Mouse (Mus musculus): ENCODE data around the gene St5.

The St5 gene

DNA sequence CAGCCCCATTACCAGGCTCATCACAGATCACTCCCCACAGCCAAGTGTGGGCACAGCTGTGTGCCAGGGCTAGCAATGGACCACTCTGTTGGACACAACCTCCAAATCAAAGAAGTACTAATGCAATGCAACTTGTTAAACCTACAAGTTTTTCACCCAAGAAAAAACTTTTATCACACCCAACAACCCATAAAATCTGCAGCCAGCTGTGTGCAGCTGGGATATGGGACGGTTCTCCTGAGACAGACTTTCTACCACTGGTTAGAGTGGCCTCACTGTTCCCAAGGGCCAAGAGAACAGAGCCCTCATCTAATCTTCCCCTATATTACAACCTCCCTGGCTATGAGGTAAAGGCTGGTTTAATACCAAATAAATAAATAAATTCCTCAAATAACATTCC lies 118.9 kb downstream of the St5 start:
- no peak for TF ChIP-seq GATA4 (IDR thresholded peaks at IDR 0.05; ENCODE audit: insufficient replicate concordance, low read length)

DNA sequence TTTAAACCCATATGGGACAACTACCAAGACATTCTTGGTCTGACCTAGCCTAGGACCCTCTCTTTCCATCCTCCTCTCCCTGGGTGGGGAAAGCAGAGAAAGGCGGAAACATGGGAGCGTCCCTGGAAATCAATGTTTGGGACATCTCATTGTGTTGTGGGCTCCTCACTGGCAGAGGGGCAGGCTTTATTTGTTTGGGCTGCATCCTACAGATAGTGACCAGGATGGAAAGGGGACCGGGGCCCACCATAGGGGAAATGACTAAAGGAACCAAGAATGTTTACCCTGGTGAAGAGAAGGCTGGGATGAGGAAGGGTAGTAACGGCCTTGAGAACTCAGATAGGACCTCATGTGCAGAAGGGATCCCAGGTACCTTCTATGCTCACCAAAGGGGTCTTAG lies 122.9 kb downstream of the St5 start:
- TF ChIP-seq GATA4 (IDR thresholded peaks at IDR 0.05; ENCODE audit: insufficient replicate concordance, low read length) = no peak

DNA sequence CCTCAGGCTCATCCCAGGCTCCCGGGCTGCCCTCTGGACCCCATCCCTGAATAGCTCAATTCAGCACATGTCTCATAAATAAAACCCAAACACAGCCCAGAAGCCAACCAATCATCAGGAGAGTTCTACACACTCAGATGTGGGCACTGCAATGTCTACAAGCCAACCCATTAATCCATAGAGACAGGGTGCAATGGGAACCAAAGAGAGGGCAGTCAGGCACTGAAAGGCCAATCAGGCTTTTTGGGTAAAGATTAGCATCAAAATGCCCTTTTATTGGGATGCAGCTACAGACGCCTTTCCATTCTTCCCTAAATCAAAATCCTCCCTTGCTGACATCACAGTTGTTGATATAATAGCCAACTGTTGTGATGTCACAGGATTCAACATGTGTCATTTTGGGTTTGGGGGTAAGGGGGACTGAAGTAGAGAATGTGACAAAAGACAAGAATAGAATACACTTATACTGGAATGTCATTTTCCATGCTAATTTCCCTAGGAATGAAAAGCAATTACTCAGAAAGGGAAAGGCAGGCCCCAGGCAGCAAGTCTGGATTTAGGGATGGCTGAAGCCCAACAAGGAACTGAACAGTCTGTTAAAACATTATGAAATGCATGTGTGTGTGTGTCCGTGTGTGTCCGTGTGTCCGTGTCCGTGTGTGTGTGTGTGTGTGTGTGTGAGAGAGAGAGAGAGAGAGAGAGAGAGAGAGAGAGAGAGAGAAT lies 123.7 kb downstream of the St5 start:
- TF ChIP-seq GATA4 (IDR thresholded peaks at IDR 0.05; ENCODE audit: insufficient replicate concordance, low read length) = no peak

DNA sequence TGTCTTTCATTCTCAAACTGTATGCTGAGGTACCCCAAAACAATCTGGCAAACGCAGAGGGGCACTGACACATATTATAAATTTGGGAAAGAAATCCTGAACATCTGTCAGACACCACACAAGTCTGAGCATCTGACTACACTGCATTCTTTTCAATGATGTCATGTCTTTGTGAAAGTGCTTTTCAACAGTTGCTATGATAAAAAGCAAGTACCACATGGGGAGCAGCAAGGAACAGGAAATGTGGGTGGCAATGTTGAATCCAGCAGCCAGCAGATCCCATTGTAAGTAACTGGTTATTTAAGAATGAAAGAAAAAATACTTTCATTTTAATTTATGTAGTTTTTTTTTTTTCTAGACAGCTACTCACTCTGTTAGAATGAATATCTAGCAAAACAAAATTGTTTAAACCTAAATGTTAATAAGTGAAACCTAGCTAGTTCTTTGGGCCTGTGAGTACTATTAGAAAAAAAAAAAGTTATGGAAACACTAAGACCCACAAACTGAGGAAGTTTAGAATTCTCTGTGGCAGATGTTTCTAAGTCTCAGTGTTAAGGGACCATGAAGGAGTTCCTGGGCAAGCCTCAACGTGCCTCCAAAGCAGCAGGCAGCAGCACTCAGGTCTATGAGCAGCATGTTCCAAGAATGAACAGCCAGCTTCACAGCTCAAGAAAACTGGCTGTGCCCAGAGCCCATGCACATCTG lies 124.4 kb downstream of the St5 start:
- TF ChIP-seq GATA4 (IDR thresholded peaks at IDR 0.05; ENCODE audit: insufficient replicate concordance, low read length) = no peak

DNA sequence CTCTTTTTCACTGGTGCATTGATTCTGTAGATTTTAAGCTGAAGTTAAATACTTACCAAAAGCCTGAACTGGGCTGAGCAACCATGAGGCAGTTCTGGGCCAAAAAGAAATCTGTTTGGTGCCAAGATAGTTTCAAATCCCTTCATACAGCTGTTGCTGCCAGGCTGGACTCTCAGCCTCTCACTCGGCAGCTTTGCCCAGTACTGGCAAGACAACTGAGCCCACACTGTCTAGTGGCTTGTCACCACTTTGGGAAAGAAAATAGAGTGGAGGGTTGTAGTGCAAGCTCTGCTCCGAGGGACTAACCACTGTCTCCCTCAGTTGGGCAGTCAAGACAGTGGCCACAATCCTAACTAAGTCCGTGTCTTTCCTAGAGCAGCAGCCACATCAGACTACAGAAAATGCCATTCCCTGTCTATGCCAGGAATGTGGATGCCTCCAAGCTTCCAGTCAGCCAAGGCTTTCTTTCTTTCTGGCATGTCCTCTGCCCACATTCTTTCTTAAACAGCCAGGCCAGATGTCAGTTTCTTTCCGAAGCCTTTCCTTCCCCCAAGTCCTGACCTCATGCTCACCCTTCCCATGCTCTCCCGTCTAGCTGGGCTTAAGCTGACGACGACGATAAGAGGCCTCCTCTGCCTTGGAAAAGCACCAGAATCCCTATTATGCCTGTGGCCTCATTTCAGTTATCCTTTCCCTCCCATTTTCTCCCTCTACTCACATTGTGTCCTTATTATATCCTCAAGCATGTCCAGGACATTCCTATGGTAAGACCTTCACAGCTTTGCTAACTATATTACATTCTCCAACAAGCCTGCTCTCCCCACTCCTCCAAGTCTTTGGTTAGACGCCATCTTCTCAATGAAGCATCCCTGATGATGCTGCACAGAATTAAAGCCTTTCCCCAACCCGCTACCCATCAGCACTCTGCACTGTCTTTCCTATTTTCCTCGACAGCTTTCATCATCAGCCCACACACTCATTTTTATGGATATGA lies 126.8 kb downstream of the St5 start:
- TF ChIP-seq GATA4 (IDR thresholded peaks at IDR 0.05; ENCODE audit: insufficient replicate concordance, low read length) = no peak

DNA sequence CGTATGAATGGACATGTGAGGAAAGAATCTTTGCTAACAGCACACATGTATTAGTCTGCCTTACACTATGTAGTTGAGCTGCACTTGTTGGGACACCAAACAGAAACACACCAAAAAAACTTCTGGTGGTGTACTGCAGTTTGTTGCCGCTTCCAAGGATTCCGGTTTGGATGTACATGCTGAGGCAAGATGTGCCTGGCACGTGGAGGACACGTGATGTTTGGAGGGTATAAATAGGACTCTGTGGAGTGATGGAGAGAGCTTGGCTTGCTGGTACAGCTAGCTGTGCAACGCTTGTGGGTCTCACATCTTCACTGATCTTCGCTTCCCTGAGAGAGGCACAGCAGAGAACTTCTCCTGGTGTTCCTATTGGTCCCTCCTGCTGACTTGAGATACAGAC lies 129.2 kb downstream of the St5 start:
- TF ChIP-seq GATA4 (IDR thresholded peaks at IDR 0.05; ENCODE audit: insufficient replicate concordance, low read length) = no peak

DNA sequence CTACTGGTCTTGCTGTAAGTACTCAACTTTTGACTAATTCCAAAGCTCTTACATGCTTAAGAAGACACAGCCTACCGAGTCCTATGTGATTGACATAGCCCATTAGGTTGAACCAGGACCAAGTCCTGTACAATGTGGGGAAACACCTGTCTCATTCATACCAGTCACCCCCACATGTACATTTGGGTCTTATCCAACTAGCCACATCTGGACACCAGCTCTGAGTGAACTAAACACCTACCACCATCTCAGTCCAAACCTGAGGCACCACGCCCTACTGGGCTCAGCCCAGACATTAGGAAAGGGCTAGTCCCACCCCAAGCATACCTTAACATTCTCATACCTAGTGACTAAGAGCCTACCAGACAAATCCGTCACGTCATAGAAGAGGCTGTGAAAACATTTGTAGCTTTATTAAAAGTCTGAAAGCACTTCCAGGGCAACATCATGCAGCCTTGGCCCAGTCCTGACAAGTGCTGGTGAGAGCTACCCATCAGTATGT lies 135.0 kb downstream of the St5 start:
- no peak for TF ChIP-seq GATA4 (IDR thresholded peaks at IDR 0.05; ENCODE audit: insufficient replicate concordance, low read length)

DNA sequence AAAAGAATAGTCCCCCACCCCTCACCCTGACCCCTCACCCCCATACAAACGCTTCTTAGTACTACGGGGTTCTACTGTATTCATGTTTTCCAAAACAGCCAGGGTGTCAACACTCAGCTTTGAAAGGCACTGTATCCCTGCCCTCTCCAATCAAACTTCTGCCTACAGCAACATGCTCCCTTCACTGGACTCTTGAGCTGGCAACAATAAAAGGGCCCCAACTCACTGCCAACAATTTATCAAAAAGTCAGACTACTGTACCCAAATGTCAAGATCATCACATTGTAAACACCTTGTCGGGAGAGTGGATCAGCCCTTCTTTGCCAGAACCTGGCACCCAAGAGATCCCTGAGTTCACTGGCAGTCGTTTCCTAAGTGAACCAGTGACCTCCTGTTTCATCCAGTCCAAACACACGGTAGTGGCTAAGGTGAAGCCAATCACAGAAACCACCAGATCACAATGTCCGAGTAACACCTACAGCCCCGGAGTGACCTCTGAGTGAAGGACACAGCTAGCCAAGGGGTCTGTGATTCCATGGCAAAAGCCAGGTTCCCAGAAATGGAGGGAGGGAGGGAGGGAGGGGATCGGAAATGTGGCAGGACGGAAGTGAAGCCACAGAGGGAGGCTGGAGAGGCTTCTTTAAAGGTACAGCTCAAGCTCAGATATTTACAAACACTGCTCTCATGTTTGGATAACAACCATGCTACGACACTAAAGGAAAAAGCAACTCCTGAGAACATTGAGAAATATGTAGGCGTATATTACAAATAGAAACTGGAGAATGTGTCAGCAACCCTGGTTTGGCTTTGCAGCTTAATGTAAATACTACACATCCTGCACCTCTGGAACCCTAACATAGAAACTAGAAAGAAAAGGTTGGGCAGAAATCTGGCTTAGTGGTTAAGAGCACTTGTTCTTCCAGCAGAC lies 136.3 kb downstream of the St5 start:
- no peak for TF ChIP-seq GATA4 (IDR thresholded peaks at IDR 0.05; ENCODE audit: insufficient replicate concordance, low read length)

DNA sequence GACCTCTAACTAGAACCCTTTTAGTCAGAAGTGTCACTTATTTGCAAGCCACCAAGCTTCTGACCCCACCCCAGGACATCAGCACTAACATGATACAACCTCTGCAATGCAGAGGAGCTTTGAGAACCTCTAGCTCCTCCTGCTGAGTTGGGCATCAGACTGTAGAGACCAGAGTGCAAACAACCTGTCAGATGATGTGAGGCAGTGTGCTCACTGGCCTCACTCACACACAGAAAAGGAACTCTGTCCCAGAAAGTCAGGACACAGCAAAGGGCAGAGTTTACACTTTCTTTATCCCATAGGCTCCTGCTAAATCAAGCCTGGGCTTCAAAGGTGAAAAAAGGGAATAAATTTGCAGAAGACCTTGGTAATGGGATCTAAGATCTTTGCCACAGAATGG lies 137.1 kb downstream of the St5 start:
- no peak for TF ChIP-seq GATA4 (IDR thresholded peaks at IDR 0.05; ENCODE audit: insufficient replicate concordance, low read length)

DNA sequence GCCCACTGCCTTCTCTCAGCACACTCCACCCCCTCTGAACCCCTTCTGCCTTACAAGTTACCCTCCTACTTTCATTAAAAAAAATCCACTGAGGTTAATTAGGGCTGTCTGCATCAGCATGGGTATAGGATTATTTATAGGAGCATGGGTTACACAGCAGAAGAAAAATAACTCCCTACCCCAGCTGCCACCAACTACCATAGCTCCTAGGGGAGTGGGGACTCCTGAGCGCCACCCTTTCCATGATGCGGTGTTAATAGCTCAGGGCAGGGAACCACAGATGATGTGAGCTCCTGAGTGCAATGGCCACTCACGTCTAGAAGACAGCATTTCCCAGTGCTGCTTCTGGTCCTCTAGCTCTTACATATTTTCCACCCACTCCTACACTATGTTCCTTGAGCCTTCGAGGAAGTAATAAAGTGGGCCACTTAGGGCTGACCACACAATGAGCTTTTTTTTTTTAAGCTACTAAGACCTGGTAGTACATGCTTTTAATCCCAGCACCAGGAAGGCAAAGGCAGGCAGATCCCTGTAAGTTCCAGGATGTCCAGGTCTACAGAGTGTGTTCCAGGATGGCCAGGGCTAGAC lies 139.5 kb downstream of the St5 start:
- TF ChIP-seq GATA4 (IDR thresholded peaks at IDR 0.05; ENCODE audit: insufficient replicate concordance, low read length) = no peak

DNA sequence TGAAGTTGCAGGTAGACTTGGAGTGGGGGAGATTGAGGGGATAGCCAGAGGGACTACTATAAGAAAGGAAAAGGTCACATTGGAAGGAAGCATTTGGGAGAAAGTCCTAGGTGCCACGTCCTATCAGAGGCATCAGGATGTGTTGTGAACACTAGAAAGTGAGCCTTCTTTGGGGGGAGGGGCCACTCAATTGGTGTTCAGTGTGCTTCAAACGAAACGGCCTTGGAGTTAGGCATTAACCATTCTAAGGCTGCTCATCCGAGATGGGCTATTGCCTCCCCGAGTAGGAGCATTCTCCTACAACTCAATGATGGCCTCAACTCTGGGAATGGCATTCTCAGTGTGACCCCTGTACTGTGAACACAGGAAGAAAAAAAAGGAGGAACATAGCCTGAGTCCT lies 140.7 kb downstream of the St5 start:
- no peak for TF ChIP-seq GATA4 (IDR thresholded peaks at IDR 0.05; ENCODE audit: insufficient replicate concordance, low read length)

DNA sequence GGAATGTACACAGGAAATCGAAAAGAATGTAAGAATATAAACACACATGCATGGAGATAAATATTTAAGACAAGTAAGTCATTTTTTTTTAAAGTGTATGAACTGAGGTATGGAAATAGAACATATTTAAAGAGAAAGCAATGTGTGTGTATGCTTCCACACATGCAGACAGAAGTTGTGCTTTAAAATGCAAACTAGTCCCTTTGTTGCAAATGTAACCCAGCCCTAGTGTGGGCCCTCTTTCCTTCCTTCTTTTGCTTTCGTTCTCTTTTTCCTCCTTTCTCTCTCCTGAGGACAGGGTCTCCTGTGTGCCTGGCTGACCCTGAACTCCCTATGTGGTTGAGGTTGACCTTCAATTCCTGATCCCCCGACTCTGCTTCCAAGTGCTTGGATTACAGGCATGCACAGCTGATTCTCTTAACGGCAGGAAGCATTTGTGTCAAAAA lies 141.2 kb downstream of the St5 start:
- no peak for TF ChIP-seq GATA4 (IDR thresholded peaks at IDR 0.05; ENCODE audit: insufficient replicate concordance, low read length)

DNA sequence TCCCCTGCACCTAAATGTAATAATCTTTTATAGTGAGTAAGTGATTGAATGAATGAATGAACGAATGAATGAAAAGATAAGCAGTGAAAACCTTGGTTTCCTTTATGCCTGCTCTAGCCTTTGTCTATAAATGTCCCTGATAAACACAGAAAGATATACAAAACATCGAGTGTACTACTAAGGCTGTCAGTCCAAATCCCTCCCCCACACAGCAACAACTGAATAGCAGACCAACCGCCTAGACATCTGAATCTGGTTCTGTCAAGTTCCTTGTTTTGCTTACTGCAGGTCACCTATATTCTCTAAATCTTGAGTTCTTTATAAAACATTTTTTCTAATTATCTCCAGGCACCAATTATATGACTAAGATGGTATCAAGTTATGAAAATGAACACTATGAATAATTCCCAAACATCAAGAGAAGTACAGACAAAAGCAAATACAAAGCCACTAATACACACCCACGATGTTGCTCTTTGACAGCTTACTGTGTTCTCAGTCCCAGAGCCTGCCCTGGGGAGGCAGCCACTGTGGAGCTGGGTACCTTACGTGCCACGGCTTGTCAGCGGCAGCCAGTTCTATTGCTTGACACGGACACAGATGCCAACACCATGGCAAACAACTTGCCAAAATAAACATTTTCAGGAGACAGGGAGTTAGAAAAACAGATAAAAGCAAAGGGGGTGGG lies 141.8 kb downstream of the St5 start:
- no peak for TF ChIP-seq GATA4 (IDR thresholded peaks at IDR 0.05; ENCODE audit: insufficient replicate concordance, low read length)
